Mouse (Mus musculus) adrenal gland, adult 2 months (tissue): ENCODE data around the gene Cacna2d1. TPM values are rescaled to one million over a fixed set of nuclear protein-coding genes. Genes with fewer than 3 reads are reported as not detected.

Source experiments
- DNase-seq: peaks from one replicate; pipeline ENCODE4 v3.0.0; 2021
- polyA plus RNA-seq: library from polyadenylated mRNA; depleted of rRNA; stranded (reverse); fragments of >200 nt; gene quantifications from 2 replicates; pipeline ENCODE4 v1.2.3, GENCODE M21; 2012
- total RNA-seq, 2 experiments: library from RNA; stranded (reverse); gene quantifications; 2 replicates each; pipeline ENCODE4 v1.2.3; 2021

Cacna2d1 gene
- total and polyA plus RNA-seq, 3 experiments, result 13.7 to 137 (median 105) TPM

GRCm38 (mm10) chr5:15983354-15983753, 48.9 kb downstream of the Cacna2d1 start:
- no peak for DNase-seq

GRCm38 (mm10) chr5:15985228-15985858, 50.9 kb downstream of the Cacna2d1 start:
- DNase-seq, result no peak

- DNase-seq, result no peak
Observed at GRCm38 (mm10) chr5:15985901-15986300, 51.4 kb downstream of the Cacna2d1 start.

- DNase-seq, result no peak
Observed at GRCm38 (mm10) chr5:15991428-15992139, 57.1 kb downstream of the Cacna2d1 start.

GRCm38 (mm10) chr5:15993252-15993944, 58.9 kb downstream of the Cacna2d1 start:
- no peak for DNase-seq

GRCm38 (mm10) chr5:15997190-15997589, 62.7 kb downstream of the Cacna2d1 start:
- DNase-seq, result no peak

- no peak for DNase-seq
Observed at GRCm38 (mm10) chr5:15997769-15998168, 63.3 kb downstream of the Cacna2d1 start.

GRCm38 (mm10) chr5:16000917-16001316, 66.4 kb downstream of the Cacna2d1 start:
- peak; percentile 57 for DNase-seq

- no peak for DNase-seq
Observed at GRCm38 (mm10) chr5:16002431-16003063, 68.1 kb downstream of the Cacna2d1 start.

GRCm38 (mm10) chr5:16004305-16004704, 69.8 kb downstream of the Cacna2d1 start:
- DNase-seq, result no peak

- no peak for DNase-seq
Observed at GRCm38 (mm10) chr5:16006964-16007363, 72.5 kb downstream of the Cacna2d1 start.

- DNase-seq, result no peak
Observed at GRCm38 (mm10) chr5:16013649-16014048, 79.2 kb downstream of the Cacna2d1 start.

GRCm38 (mm10) chr5:16014392-16014791, 79.9 kb downstream of the Cacna2d1 start:
- no peak for DNase-seq

- no peak for DNase-seq
Observed at GRCm38 (mm10) chr5:16024626-16025417, 90.3 kb downstream of the Cacna2d1 start.

- DNase-seq, result no peak
Observed at GRCm38 (mm10) chr5:16028881-16029280, 94.4 kb downstream of the Cacna2d1 start.

- no peak for DNase-seq
Observed at GRCm38 (mm10) chr5:16029481-16029880, 95.0 kb downstream of the Cacna2d1 start.

GRCm38 (mm10) chr5:16033569-16033968, 99.1 kb downstream of the Cacna2d1 start:
- no peak for DNase-seq

GRCm38 (mm10) chr5:16035259-16035658, 100.8 kb downstream of the Cacna2d1 start:
- DNase-seq, result no peak

GRCm38 (mm10) chr5:16045147-16045878, 110.8 kb downstream of the Cacna2d1 start:
- no peak for DNase-seq

GRCm38 (mm10) chr5:16047452-16048191, 113.1 kb downstream of the Cacna2d1 start:
- no peak for DNase-seq
